Mouse (Mus musculus) MEL-GATA-1-ER (cell line): ENCODE measurements around the gene D630003M21Rik.

ENCODE experiments used
- DNase-seq: peaks from one replicate; pipeline ENCODE4 v3.0.0-alpha.2; 2012; ENCODE audit warnings: low read depth; ENCODE audit errors: extremely low read depth

The D630003M21Rik gene

GRCm38 (mm10) chr2:158198861-158199260 is 30.2 kb downstream of the D630003M21Rik start:
- DNase-seq, result no peak

DNA sequence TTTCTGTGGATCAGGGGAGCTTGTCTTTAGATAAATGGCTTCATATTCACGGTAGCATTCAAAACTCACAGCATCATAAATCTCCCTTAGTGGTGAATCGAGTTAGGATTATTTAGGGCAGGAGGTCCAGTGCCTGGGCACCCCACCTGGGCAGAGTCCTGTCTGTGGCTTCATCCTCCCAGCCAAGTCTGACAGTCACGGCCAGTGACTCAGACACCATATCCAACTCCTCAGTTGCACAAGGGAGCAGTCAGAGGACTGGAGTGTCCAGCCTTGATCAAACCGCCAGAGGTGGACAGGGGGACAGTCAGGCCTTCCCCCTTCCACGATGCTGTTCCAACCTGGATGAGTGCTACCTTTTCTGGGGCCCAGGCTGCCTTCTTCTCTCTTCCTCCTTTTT is 31.1 kb downstream of the D630003M21Rik start:
- DNase-seq, result no peak

DNA sequence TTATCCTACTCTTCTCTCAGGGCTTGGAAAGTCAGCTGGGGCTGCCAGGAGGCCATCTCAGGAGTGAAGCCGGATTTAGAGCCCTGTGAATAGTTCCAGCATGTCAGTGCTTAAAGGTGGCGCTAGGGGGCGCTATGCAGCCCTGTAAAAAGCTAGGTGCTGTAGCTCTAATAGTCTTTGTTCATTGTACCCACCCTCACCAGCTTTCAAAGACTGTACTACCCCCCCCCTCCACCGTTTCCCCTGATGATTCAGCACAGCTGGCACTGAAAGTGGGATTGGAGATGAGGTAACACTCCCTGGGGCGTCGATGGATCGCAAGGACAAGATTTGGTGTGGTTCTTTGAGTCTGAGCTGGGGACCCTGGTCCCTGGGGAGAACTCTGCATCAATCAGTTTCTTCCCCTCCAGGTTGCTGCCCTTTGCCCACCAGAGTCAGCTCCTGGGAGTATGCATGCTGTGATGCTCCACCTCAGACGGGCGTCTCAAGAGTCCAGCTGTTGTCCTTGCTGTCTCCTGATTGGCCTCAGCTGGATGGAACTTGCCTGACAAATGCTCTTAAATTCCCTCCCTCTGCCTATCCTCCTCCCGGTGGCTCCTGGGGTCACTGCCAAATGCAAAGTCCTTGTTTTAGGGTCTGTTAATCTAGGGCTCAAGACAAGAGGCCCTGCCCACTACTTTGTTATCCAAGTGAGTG is 33.9 kb downstream of the D630003M21Rik start:
- no peak for DNase-seq

GRCm38 (mm10) chr2:158193611-158194336 is 35.2 kb downstream of the D630003M21Rik start:
- no peak for DNase-seq

GRCm38 (mm10) chr2:158191098-158191497 is 37.9 kb downstream of the D630003M21Rik start:
- DNase-seq, result no peak

GRCm38 (mm10) chr2:158189451-158189850 is 39.6 kb downstream of the D630003M21Rik start:
- no peak for DNase-seq

- no peak for DNase-seq
Observed at GRCm38 (mm10) chr2:158186206-158186871, 42.7 kb downstream of the D630003M21Rik start.

GRCm38 (mm10) chr2:158183266-158183665 is 45.8 kb downstream of the D630003M21Rik start:
- no peak for DNase-seq

DNA sequence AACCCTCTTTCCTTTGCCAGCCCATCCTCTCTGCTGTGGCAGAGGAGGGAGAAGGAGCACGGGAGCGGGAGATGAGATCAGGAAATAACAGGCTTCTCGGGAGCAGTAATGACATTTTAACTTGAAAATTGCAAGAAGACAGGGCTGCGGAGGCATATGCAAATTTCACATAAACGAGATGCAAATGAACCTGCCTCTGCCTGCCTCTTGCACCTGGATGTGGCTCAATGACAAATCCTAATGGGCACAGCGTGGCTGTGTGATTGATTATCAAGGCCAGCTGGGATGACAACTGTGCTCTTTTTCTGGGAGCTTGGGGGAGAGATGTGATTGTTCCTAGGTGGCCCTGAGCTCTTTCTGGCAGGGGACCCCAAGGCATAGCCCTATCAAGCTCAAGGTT is 47.1 kb downstream of the D630003M21Rik start:
- no peak for DNase-seq

- peak; percentile 41 for DNase-seq
Observed at GRCm38 (mm10) chr2:158180797-158181196, 48.2 kb downstream of the D630003M21Rik start.

GRCm38 (mm10) chr2:158179370-158180111 is 49.5 kb downstream of the D630003M21Rik start:
- DNase-seq, result no peak

- DNase-seq, result no peak
Observed at GRCm38 (mm10) chr2:158178696-158179369, 50.2 kb downstream of the D630003M21Rik start.

- DNase-seq, result no peak
Observed at GRCm38 (mm10) chr2:158178139-158178538, 50.9 kb downstream of the D630003M21Rik start.

- no peak for DNase-seq
Observed at GRCm38 (mm10) chr2:158177574-158177973, 51.4 kb downstream of the D630003M21Rik start.

DNA sequence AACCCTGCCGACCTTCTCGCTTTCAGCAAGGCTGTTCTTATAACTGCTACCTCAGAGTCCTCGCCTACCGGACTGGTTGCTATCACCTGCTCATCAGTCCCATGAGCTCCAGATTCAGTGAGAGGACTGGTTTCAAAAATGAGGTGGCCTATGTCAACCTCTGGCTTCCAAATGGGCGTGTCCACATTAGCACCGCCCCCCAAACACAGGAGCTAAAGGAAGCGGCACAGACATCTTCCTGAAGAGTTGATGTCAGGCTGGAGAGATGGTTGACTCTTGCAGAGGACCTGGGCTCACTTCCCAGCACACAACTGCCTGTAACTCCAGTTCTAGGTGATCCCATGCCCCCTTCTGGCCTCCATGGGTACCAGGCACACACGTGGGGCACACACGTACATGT is 52.3 kb downstream of the D630003M21Rik start:
- DNase-seq, result no peak

DNA sequence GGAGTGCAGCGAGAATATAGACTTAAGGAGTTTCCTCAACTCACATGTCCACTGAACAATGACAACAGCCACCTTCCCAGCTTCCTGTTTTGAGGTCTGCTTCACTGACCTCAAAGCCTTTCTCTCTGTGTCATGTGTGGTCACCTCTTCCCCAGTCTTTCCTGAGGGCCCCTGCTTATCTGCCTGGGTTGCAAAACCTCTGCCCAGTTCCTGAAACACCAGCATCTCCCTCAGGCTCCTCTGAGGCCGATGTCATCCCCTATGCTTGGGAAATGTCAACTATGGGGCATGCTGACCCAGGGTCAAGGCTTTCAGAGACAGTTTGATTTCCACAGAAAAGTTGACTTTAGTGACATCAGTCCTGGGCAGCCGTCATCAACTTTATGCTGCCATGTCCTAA is 53.6 kb downstream of the D630003M21Rik start:
- no peak for DNase-seq

DNA sequence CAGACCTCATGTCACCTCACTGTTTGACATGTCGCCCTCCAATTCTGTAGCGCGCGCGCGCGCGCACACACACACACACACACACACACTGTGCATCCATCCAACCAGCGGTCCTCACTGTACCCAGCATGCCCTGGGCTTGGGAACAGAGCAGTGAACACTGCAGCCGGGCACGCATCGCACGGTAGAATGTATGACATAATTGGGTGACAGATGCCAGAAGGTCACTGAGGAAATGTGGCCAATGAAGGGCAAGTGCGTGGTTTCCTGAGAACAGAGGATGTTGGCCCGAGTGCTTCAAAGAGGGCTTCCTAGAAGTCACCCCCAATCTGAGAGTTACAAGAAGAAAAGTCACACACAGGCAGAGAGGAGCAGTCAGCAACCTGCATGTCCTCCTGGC is 54.1 kb downstream of the D630003M21Rik start:
- DNase-seq, result no peak

- no peak for DNase-seq
Observed at GRCm38 (mm10) chr2:158174438-158174837, 54.6 kb downstream of the D630003M21Rik start.

DNA sequence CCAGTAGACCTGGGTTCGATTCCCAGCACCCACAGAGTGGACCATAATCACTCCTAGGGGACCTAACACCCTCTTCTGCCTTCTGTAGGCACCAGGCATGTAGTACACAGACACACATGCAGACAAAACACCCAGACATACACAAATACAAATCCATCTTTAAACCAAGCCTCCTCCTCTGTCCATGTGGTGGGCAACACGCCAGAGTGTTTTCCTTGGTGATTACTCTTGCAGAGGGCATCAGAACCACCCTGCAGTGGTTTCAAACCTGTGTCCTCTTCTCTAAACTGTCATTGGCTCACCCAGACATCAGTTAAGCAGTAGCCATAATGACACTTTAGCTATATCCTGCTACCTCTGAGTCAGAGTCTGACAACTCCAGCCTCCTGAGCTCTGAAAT is 58.6 kb downstream of the D630003M21Rik start:
- DNase-seq, result no peak

DNA sequence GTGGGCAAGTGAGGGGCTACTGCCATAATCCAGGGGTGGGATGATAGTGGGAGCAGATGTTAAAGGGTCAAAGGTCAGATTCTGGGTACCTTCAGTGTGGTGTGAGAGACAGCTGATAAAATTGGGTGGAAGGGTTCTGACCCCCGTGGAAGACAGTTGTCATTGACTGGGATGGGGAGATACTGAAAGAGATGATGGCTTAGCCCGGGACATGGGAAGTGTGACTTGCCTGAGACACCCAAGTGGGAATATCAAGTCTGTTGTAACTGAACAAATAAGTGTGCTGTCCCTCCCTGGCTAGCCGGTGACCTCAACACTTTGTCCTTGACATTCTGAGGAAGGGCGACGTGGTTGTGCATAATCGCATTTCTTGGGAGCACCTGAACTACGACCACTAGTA is 59.3 kb downstream of the D630003M21Rik start:
- DNase-seq, result no peak

DNA sequence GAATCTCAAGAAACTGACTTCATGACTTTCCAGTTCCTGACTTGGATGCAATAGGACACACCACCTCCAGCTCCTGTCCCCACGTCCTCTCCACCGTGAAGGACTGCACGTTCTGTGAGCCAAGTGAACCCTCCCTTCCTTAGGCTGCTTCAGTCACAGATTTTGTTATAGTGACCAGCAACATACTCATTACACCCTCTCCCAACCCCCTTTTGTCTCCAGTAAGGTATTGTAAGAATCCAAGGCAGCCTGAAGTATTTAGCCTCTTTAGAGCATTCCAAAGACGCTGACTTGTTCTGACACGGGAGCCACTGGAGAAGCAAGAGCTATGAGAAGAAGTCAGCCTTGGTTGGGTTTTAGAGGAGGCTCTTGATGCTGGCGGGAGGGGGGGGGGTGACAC is 59.7 kb downstream of the D630003M21Rik start:
- DNase-seq, result no peak
